Mouse (Mus musculus) kidney, postnatal 25 days (tissue): ENCODE data around the gene Ghr.

Experiments
- DNase-seq, 2 experiments: peaks; one replicate each; pipeline ENCODE4 v3.0.0; 2021; ENCODE audit warnings: mixed read lengths in 2 of 2

Ghr gene

DNA sequence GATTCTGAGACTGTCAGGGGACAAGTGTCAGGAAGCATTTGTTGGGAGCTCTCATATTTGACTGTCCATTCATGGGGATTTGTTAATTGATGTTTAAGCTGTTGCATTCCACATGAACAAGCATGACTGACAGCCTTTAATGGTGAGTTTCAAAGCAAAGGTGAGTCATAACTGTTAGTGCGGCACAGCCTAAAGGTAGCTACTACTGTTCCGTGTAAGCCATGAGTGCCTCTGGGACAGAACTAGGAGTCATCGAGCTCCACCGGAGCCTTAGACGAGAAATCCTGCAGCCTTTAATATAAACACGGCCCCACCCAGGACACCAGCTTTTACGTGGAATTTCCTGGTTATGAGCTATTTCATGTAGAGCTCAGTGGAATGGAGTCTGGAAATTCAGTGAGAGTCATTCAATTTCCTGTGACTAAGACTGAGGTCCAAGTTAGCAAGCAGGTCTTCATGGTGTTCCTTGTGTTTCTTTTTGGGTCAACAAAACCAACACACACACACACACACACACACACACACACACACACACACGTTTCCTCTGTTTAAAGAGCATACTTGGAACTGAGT is 138.8 kb downstream of the Ghr start:
- DNase-seq, result no peak

DNA sequence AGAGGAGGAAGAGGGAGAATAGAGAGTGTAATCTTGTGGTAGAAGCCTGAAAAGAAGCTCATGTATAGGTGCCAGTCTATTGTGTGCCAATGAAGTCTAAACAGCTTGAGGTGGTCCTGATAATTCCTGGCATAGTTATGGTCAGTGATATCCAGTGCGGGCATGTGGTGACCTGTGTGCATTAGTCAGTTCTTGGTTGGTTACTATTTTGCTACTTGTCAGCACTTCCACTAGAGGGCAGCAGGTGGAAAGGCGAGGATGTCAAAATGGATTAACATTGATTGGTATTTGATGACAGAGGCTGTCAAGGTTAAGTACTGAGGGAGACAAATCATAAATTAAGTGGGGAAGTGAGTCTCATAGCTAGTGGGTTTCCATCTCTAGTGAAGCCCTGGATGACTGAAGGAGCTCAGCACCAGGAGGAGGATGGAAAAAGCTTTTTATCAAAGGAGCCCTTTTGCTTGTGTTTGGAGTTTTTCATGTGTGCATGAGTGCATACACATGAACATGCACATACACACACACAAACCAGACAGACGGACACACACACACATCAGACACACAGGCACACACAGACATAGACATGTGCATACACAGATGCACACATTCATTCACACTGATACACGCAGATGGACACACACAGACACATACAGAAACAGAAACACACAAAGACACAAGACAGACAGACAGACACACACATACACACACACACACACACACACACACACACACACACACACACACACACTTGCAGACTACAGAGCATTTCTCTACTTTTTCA is 141.6 kb downstream of the Ghr start:
- peak; percentile 44 to 55 for DNase-seq

DNA sequence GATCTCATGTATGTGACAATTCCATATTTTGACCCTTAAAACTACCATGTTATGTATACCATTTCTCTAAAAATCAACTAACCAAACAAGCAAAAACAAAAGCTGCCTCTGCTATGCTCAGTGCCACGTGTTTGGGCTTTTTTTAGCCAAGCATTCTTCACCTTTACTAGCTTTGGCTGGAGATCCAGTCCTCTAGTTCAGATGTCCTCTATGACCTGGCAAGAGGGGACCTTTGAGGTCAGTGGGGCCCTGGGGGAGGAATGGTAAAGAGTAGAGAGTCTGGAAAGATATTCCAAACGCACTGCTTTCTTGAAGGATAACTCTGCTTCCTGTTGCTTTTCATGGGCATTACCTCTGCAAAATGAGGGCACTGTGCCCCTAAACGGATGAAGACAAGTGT is 145.9 kb downstream of the Ghr start:
- DNase-seq, result peak; percentile 58 to 79

DNA sequence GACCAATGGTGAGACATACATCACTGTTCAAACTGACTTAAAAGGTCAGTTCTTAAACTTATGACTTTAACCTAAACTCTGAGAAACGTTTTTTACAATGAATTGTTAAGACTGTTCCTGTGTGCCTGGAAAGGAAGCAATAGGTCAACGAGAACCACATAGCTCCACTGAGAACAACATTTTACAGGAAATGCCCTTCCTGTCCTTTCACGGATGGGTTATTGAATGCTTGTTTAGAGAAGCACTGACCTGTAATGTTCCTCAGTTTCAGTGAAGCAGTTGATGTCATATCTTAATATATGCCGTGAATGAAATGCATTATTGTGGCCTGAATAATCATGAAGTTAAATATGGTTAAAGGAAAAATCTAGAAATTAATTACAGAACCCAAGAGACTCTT is 147.7 kb downstream of the Ghr start:
- no peak for DNase-seq

DNA sequence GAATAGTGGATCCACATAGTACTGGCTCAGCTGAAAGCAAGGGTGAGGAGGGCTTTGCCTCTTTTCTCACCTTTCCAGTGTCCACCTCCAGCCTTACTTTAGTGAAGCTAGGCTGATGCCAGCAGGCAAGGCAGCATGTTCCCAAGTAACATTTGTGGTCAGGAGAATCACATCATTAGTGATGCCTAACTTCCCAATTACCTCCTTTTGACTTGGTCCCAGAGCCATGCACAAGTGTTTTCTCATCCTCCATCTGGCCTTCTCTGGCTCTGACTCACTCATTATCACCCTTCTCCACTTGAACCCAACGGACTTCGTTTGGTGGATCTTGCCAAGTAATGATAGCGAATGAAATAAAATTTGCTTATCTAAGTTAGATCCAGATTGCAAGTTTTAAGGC is 148.8 kb downstream of the Ghr start:
- no peak for DNase-seq

DNA sequence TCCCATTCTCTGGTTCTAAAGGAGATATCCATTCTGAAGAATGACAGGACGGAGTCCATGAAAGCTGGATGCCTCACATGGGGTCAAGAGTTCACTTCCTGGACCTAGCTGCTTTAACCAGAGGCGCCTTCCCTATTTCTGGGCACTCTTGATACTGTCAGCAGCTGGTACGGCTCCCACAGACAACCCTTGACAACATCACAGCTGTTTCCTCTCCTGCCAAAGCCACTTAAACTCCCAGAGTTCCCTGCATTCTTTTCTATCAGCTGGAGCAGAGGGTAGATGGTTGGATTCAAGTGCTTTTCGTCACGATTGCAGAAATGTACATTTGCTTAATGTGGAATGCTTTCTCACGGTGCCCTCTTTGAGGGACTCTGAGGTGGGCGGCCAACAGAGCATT is 150.0 kb downstream of the Ghr start:
- DNase-seq, result peak; percentile 57 to 76

DNA sequence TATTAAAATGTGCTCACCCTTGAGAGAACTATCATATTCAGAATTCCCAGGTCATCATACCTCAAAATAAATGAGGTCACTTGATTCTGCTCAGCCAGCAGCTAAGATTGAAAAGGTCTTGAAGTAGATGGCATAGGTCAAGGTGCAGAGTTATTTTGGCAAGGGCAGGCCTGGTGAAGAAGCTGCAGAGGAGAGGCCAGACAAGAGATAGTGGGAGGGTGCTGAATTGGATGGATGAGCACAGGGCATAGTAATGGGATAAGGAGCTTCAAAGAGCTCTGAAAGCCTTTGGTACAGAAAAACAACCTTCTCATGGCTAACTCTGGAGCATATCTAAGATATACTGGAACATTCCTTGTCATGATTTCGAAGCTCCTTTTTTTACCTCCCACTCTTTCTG is 150.5 kb downstream of the Ghr start:
- DNase-seq, result peak; percentile 38 to 42

DNA sequence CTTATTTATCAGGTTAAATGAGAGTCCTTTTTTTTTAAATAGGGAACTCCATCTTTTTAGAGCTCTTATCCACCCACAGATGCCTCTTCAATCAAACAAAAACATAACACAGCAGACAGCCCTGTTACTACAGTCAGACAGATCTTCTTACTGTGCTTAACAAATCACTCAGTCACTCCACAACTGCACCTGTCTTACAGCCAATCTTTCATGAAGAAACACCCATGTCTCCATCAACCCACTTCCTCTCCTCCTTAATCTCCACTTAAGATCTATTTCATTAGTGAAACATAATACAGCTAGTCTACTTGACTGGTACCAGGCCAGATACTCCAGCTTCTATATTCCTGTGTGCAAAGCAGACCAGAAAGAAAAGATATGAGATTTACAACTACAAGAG is 153.9 kb downstream of the Ghr start:
- no peak for DNase-seq

DNA sequence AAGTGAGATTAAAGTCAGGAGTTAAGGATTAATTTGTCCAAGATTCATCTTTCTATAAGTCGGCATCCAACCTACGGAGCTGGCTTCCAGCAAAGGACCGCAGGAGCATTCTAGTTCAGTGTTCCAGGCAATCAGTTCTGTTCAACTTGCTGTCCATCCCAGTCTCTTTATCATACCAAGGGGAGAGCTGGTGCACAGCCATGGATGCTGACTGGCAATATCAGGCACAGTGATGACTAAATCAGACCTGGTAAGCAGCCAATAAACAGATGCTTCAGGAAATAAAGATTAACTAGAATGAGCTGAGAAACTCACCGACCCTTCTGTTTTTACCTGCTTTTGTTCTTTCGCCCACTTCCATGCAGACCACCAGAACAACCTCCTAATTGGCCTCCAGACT is 154.3 kb downstream of the Ghr start:
- no peak for DNase-seq

DNA sequence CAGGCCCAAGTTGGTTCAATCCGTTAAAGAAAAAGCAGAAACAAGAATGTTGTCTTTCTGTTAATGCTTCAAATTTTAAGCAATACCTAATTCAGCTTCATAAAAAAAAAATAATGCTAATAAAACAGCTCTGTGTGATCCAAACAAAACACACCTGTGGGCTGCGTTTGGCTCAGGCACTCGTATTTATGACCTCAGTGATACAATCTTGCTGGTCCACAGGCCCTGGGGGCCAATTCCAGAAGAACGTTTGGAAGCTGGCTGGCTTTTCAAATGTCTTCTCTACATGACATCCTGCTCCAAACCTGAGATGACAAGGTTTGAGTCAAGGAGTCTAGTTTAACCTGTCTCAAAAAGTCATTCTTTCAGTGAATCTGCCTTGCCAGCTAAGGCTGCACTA is 156.9 kb downstream of the Ghr start:
- no peak for DNase-seq

DNA sequence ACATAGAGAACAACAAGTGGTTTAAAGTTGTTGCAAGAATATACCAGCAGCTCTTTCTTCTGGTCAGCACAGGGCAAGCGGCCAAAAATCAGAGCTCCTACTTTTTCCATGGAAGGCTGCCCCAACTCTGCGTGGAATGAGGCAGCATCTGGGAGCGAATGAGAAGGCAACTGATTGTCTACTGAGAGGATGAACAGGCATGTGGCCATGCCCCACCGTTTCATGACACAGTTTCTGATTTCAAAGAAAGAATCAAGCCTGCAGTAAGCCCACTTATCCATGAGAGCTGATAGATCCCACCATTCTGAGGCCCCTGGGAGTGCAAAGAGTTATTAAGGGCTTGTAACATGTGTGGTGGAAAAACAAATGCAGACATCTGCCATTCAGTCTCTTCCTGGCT is 160.1 kb downstream of the Ghr start:
- peak; percentile 63 to 66 for DNase-seq

DNA sequence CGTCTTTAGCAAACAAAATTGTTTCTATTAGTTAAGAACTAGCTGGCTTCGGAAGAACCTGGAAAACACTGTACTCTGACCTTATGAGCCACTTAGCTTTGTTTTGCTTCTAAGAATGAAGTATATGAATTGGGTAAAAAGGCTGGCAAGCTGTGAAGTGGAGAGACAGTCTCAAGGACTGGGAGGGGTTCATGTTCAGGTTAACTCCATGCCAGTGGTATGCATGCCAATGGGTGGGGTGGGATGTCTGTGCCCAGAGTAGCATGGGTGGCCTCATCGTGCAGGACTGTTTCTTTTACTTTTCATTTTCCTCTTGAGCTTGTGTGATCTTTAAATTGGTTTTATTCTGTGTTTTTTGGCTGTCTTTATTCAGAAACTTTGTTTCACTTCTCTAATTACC is 165.6 kb downstream of the Ghr start:
- no peak for DNase-seq

DNA sequence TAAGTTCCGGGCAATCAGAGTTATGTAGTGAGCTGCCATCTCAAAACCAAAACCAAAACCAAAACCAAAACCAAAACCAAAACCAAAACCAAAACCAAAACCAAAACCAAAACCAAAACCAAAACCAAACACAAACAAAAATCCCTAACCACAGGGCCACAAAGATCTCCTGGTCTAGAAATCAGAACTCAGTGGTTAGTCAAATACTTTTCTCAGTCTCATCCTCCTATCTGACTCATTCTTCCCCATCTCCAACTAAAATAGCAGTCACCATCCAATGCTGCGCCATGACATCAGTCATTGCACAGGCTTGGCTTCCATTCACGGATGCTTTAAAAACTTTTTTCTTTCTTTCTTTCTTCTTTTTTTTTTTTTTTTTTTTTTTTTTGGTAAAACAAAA is 170.2 kb downstream of the Ghr start:
- DNase-seq, result no peak

DNA sequence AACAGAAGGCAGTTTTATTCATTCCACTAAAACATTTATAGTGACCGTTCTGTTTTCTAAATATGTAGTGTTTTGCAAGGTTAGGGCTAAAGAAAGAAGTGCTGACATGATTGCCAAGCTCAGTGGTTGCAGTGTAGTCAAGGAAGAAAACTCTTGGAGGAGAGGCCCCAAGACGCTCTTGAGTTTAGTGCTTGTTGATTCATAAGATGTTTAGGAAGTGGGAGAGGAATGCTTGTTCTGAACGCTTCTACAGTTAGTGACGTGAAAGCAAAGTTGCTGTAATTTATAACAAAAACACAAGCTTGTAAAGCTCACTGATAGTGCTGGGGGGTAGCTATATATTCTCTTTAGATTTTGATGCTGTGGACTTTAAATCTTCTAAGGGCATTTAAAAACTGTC is 174.8 kb downstream of the Ghr start:
- DNase-seq, result no peak

DNA sequence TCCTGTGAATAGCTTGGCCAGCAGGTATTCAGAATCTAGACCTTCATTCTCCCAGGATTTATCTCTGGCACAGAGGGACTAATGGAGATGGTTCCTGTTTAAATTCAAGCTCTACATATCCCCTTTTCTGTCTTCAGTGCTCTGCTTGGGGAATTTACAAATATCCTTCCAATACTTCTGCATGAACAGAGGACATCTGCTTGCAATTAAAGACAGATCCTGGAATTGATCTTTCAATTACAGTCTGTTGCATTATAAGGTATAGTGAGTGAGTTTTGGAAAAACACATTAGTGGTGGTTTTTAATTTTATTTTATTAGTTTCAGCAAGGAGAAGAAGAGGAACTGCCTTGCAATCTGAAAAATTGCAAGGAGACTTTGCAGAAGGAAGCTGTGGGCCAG is 184.1 kb downstream of the Ghr start:
- DNase-seq, result no peak

DNA sequence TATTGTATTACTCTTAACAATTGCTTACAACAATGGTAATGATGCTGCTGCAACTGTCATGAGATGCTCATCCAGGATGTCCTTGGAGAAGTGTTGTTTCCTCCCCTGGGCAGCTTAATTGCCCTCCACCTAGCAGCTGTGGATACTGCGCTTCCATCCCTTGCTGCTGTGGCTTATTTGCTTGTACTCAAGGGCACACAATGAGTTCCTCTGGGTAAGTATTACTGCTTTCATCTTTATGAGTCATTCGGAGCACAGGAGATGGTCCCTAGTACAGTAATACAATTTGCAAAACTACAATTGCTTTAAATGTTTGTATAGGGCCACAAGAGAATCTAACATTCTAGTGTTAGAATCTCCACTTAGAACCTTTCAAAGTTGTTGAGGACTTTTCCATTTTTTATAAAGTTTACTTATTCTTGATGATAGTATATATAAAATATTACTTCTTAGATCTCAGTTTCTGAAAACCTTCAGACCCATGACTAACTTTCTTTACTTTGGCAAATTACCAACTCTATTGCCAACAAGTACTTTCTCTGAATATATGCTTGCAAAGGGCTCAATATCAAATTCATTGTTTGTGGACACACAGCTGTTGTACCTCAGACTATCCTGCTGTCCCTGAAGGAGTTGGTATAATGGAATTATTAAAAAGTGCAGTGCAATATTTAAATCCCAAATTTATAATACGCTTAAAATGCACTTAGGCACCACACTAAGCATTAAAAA is 185.8 kb downstream of the Ghr start:
- no peak for DNase-seq

DNA sequence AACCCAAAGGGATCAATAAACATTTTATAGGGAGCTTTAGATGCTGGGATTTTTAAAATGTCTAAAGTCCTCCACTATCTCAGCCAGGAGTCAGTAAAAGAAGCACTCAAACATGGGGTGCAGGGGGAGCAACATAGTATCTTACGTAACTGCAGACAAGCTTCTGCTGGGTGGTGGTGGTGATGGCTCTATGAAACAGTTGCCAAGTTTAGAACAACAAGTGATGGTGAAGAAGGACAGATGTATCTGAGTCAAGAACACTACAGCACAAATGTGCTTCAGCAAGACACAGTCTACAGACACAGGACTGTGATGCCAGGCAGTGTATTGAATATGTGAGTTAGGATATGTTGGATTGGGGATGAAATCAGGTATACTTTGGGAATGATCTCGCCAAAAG is 187.1 kb downstream of the Ghr start:
- DNase-seq, result no peak

DNA sequence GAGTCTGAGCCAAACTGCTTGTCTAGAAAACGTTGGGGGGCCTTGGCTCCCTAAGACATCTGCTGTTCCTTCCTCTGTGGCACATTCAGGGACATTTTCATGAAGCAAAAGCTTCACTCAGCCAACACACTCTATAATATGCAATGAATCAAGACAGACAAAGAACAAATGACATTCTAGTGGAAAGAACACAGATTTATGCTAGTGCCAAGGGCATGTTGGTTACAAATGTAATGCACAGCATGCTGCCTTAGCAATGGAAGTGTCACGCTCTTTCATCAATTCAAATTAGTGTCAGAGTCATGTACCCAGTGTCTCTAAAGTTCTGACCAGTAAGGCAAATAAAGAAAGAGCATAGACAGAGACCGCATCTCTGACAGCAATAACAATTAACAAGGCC is 187.6 kb downstream of the Ghr start:
- no peak for DNase-seq

DNA sequence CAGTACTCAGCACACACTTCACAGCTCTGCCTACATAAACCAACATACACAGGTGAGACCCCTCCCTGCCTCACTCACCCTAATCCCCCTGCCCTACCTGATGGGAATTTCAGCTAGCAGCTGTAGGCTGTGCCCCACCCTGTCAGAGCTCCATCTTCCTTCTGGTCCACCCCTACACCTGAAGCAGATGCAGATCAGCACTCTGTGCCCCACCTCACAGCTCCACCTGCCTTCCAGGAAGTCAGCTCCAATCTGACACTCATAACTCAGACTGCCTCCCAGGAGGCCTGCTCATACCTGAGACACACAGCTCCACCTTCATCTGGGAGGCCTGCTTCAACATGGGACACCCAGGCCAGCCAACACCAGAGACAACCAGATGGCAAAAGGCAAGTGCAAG is 192.6 kb downstream of the Ghr start:
- DNase-seq, result no peak

DNA sequence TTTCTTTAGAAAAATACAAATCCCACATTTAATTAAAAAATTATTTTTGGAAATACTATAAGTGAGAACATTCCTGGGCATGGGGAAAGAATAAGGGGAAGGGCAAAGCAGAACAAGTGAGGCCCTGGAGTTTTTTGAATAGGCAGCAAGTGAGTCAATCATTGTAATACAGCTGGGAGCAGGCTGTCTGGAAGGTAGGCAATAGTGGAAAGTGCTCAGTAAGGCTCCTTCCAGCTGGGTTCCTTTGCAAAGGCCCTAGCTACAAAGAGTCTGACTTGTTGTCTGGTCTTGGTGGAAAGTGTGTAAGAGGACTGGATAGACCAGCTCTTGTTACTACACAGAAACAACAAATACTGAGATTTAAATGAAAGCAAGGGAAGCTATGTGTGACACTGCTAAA is 194.3 kb downstream of the Ghr start:
- no peak for DNase-seq

DNA sequence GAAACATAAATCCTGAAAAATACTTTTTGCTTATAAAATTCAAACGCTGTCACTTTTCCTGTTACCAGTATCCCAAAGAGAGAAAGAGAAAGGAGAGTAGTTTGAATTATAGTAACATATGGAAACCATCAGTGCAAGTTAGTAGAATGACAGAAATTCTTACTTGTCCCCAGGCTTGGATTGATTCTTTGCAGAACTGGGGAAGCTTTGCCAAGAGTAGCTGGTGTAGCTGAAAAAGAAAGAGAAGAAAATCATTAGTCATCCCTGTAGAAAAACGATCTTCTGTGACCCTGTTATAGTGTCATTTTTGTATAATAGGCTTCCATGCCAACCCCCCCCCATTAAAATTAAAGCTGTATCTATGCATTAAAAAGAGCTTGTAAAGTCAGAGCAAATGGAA is 194.8 kb downstream of the Ghr start:
- DNase-seq, result no peak

DNA sequence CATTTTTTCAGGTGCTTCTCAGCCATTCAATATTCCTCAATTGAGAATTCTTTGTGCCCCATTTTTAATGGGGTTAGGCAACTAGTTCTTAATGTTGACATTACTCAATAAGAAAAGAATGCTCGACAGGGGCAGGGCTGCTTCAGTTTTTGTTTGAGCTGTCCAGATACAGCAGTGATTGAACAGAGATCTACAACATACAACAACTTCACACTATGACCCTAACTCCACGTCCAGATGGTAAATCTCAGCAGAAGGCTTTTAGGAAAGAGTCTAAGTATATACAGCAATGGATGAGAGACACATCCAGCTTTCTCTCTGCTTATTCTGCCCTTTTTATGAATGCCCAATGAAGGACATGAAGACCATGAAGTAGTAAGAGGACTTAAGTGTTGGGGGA is 199.5 kb downstream of the Ghr start:
- no peak for DNase-seq

DNA sequence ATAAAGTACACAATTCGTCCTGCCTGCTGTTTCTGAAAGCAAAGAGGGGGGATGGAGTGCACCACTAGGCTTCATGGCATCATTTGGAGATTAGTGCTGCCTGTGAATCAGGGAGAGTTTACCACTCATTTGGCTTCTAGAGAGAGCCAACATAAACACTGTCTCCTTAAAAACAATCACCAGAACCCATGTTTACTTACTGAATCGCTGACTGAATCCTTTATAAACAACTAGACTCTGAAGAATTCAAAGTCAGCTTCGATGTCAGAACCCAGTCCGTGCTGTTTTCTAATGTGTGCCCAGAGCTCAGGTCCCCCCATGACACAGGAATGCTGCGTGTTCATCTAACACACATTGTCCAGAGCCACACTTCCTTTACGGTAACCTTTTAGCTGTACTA is 201.9 kb downstream of the Ghr start:
- DNase-seq, result no peak

DNA sequence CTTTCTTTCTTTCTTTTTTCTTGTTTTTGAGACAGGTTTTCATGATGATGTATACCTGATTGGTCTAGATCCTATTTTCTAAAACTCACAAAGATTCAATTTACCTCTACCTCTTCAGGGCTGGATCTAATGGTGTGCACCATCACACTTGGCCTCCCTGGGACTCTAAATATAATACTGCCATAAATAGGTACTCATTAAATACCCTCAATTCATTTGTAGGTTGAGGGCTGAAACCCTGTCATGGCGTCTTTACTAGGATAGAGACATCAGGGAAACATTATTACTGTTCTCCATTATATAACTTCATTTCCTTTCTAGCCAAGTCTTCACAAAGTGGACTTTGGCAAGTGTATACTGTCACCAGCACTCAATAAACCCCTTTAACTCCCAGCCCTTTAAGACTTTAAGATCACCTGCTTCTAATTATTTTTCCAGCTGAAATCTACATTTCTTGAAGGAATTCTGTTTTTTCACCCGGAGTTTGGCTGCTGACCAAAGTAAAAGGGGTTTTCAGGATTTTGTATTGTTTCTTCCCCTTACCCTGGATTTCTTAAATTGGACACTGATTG is 214.9 kb downstream of the Ghr start:
- no peak for DNase-seq
